Mouse (Mus musculus) liver, embryonic 11.5 days (tissue): ENCODE results near the gene Alkbh7. TPM values are rescaled to one million over a fixed set of nuclear protein-coding genes. Genes with fewer than 3 reads are reported as not detected.

ENCODE experiments used
- ATAC-seq: fragments of 200-750 bp; cut with Nextera tagmentation; replicated peaks from 2 replicates; pipeline ENCODE4 v1.8.0; 2017; ENCODE audit warnings: moderate number of reproducible peaks, mild to moderate bottlenecking, moderate TSS enrichment, moderate library complexity; ENCODE audit not compliant: low FRiP score
- DNase-seq: peaks from one replicate; pipeline ENCODE4 v3.0.0-alpha.2; 2017; ENCODE audit warnings: low spot score
- H3K27ac ChIP-seq: fragments of 300-500 bp; sonication (generic); 2 replicates; pipeline ENCODE4 v1.5.1; 2014; ENCODE audit warnings: mild to moderate bottlenecking, low read depth, low read length, control low read depth
- H3K27me3 ChIP-seq: fragments of 300-500 bp; sonication (generic); replicated peaks from 2 replicates; pipeline ENCODE4 v1.6.1; 2014; ENCODE audit warnings: low read length, mixed read lengths; ENCODE audit not compliant: control insufficient read depth, insufficient read depth
- H3K36me3 ChIP-seq: fragments of 300-500 bp; sonication (generic); 2 replicates; pipeline ENCODE4 v1.6.1; 2014; ENCODE audit warnings: mild to moderate bottlenecking, low read length, moderate library complexity, mixed read lengths; ENCODE audit not compliant: control insufficient read depth, insufficient read depth
- H3K4me1 ChIP-seq: fragments of 300-500 bp; sonication (generic); replicated peaks from 2 replicates; pipeline ENCODE4 v1.6.1; 2014; ENCODE audit warnings: low read length, mixed read lengths; ENCODE audit not compliant: control insufficient read depth, insufficient read depth
- H3K4me2 ChIP-seq: fragments of 300-500 bp; sonication (generic); 2 replicates; pipeline ENCODE4 v1.6.1; 2014; ENCODE audit warnings: mild to moderate bottlenecking, control low read depth, moderate library complexity
- H3K4me3 ChIP-seq: fragments of 300-500 bp; sonication (generic); 2 replicates; pipeline ENCODE4 v1.5.1; 2014; ENCODE audit warnings: low read depth, low read length, control low read depth
- H3K9ac ChIP-seq: fragments of 300-500 bp; sonication (generic); 2 replicates; pipeline ENCODE4 v1.6.1; 2014; ENCODE audit warnings: low read depth, low read length, control low read depth
- H3K9me3 ChIP-seq: fragments of 300-500 bp; sonication (generic); 2 replicates; pipeline ENCODE4 v1.6.1; 2016; ENCODE audit warnings: low read length, inconsistent platforms, mixed read lengths; ENCODE audit not compliant: control insufficient read depth
- WGBS: fragments of 180-500 bp; shearing (Covaris S2); extraction: QIAGEN DNeasy Blood & Tissue Kit; methylation state at CpG from one replicate; pipeline ENCODE4 v1.1.7; 2014; 5-methylcytosine and 5-hydroxymethylcytosine counted together
- polyA plus RNA-seq: library from polyadenylated mRNA; unstranded; fragments of >200 nt; fragmentation: Nextera tagmentation; extraction: Ambion mirVana; gene quantifications from 2 replicates; pipeline ENCODE4 v1.2.1, GENCODE M21; 2014

The Alkbh7 gene
- polyA plus RNA-seq, 1 experiment from 2014 or later, result 39.9 TPM

- peak within 1 kb of the TSS; percentile 96 for H3K4me2 ChIP-seq
- ATAC-seq, result no peak
- WGBS, result under 1% methylated on average over 93 of the region's 99 CpGs
- peaks cover 26% of the 10 kb centered on the region for H3K36me3 ChIP-seq
- H3K4me1 ChIP-seq, result peaks cover 21% of the 10 kb centered on the region
- peak within 1 kb of the TSS; percentile 98 for H3K27ac ChIP-seq
- H3K27me3 ChIP-seq, result no peaks in the 10 kb centered on the region
- peak within 1 kb of the TSS; percentile 99 for H3K4me3 ChIP-seq
- peak within 1 kb of the TSS; percentile 100 for H3K9ac ChIP-seq
- H3K9me3 ChIP-seq, result no peaks in the 10 kb centered on the region
- peak; percentile 64 for DNase-seq
These were observed 34.0 kb downstream of the Alkbh7 start, which contains the start of gene Khsrp for GRCm38 (mm10) chr17:57030931-57031660. TSS of gene Khsrp (minus strand) at chr17:57031522.

DNA sequence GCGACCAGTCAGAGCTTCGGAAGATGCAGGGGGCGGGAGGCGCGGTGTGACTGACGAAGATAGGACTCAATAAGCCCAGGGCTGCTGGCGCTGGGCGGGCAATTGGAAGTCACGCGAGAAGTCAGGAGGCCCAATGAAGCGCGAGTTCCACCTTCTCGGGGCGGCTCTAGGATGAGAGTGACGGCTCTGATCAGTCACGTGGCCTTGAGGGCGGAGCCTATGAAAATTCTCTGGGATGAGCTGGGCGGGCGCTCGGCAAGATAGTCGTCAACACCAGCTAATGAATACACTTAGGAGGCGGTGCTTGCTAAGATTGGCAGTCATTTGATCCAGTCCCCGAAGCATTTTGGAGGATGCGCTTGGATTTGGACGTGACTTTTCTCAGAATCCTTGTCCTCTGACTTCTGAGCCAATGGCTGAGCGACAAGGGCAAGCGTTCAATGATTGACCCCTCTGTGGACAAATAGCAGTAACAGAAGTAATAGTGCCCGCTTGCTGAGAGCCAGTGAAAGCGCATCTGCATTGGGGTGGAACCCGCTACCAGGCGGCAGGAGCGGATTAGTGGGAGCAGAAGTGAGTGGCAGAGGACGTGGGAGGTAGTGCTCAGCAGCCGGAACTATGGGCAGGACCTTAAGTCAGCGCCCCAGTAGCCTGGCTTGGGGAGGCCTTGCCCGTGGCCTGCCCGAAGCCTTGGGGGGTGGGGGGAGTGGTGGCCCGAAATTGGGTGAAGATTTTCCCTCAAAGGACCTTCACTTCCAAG, 34.7 kb downstream of the Alkbh7 start:
- Histone ChIP-seq H3K27ac (peak overlapping the region; percentile 98), H3K9ac (peak overlapping the region; percentile 70), H3K9me3 (no peaks in the 10 kb centered on the region), H3K27me3 (no peaks in the 10 kb centered on the region), H3K4me3 (peak overlapping the region; percentile 99), H3K4me2 (peak overlapping the region; percentile 78), H3K4me1 (peaks cover 21% of the 10 kb centered on the region), H3K36me3 (peaks cover 19% of the 10 kb centered on the region)
- WGBS, result under 1% methylated on average over 38 of the region's 38 CpGs
- DNase-seq (peak; percentile 96), ATAC-seq (peak; percentile 91)

DNA sequence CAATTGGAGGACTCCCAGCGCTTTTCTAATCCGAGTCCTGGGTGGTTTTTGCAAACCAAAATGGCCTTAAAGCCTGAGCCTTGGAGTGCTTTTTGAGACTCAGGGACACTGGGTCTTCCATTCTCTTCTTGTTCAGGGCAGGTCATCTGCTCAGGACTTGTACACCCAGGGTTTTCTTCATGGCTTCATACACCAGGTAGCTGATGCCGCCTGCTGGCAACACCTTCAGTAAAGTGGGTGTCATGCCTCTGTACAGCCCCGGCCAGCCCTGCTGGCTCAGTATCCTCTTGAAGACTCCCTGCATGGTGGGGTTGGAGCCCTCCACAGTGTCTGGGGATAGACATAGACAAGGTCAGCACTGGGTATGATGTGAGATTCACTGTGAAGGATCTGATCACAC, 35.7 kb downstream of the Alkbh7 start:
- no peak overlapping the region for H3K4me3 ChIP-seq
- H3K36me3 ChIP-seq, result peaks cover 11% of the 10 kb centered on the region
- no peak overlapping the region; the same call in 1 of the 2 replicates for H3K9ac ChIP-seq
- WGBS, result 85% methylated on average over 4 of the region's 4 CpGs
- H3K27ac ChIP-seq, result no peak overlapping the region
- ATAC-seq (no peak), DNase-seq (no peak)
- peaks cover 14% of the 10 kb centered on the region for H3K4me1 ChIP-seq
- H3K4me2 ChIP-seq, result peak overlapping the region; percentile 78
- H3K9me3 ChIP-seq, result no peaks in the 10 kb centered on the region
- H3K27me3 ChIP-seq, result no peaks in the 10 kb centered on the region; the same call in 1 of the 2 replicates

- Histone ChIP-seq H3K4me1 (no peaks in the 10 kb centered on the region), H3K36me3 (no peaks in the 10 kb centered on the region), H3K27ac (no peak overlapping the region), H3K4me3 (no peak overlapping the region), H3K27me3 (no peaks in the 10 kb centered on the region; the same call in 1 of the 2 replicates), H3K9me3 (no peaks in the 10 kb centered on the region), H3K9ac (no peak overlapping the region), H3K4me2 (no peak overlapping the region)
- WGBS, result 37% methylated on average over 8 of the region's 8 CpGs
- no peak for ATAC-seq
- DNase-seq, result no peak
These were observed 41.8 kb downstream of the Alkbh7 start for GRCm38 (mm10) chr17:57038978-57039377.

GRCm38 (mm10) chr17:57041554-57041953, 44.4 kb downstream of the Alkbh7 start, which contains the start of gene Slc25a41:
TSS of gene Slc25a41 (minus strand) at chr17:57041654.
- Histone ChIP-seq H3K4me3 (no peak within 1 kb of the TSS), H3K27me3 (no peaks in the 10 kb centered on the region; the same call in 1 of the 2 replicates), H3K9me3 (no peaks in the 10 kb centered on the region), H3K36me3 (no peaks in the 10 kb centered on the region), H3K4me2 (no peak within 1 kb of the TSS), H3K27ac (no peak within 1 kb of the TSS), H3K4me1 (no peaks in the 10 kb centered on the region), H3K9ac (no peak within 1 kb of the TSS)
- ATAC-seq (no peak), DNase-seq (no peak)
- WGBS, result 59% methylated on average over 8 of the region's 8 CpGs

DNA sequence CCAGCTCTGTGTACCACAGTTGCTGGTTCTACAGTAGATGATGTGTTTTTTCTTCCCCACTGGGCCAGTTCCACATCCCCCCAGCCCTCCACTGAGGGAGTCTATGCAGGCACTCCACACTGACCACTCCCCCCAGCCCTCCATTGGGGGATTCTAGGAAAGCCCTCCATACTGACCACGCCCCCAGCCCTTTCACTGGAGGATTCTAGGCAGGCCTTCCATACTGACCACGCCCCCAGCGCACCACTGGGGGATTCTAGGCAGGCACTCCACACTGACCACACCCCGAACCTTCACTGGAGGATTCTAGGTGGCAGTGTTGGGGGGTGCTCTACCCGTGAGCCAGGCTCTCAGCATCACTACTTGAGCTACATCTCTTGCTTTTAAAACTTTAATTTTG, 50.3 kb downstream of the Alkbh7 start:
- Histone ChIP-seq H3K9ac (no peak overlapping the region), H3K4me3 (no peak overlapping the region), H3K27me3 (no peaks in the 10 kb centered on the region), H3K27ac (no peak overlapping the region), H3K9me3 (no peaks in the 10 kb centered on the region), H3K4me1 (no peaks in the 10 kb centered on the region), H3K4me2 (no peak overlapping the region), H3K36me3 (0 out of 2 replicates have a peak, but pooled peaks cover 1% of the 10 kb centered on the region)
- 30% methylated on average over 5 of the region's 5 CpGs for WGBS
- ATAC-seq (peak; percentile 21; the same call in 1 of the 2 replicates), DNase-seq (no peak)

- H3K36me3 ChIP-seq, result 0 out of 2 replicates have a peak, but pooled peaks cover 4% of the 10 kb centered on the region
- H3K4me3 ChIP-seq, result no peak overlapping the region
- ATAC-seq (no peak), DNase-seq (no peak)
- H3K4me2 ChIP-seq, result no peak overlapping the region
- 88% methylated on average over 3 of the region's 3 CpGs for WGBS
- no peak overlapping the region for H3K9ac ChIP-seq
- H3K27ac ChIP-seq, result no peak overlapping the region
- H3K27me3 ChIP-seq, result no peaks in the 10 kb centered on the region
- H3K4me1 ChIP-seq, result no peaks in the 10 kb centered on the region
- no peaks in the 10 kb centered on the region for H3K9me3 ChIP-seq
These were observed 51.7 kb downstream of the Alkbh7 start for GRCm38 (mm10) chr17:57048816-57049215.
